Mouse (Mus musculus) hematopoietic stem cell, adult 5-6 weeks (primary cell): ENCODE measurements around the gene Magi3. TPM values are rescaled to one million over a fixed set of nuclear protein-coding genes. Genes with fewer than 3 reads are reported as not detected.

ENCODE experiments used
- ATAC-seq, 2 experiments: fragments of 125-278 bp in 1 of 2; replicated peaks in 1 of 2; 2 replicates each; pipeline ENCODE4 v1.8.0; 2016 to 2017; ENCODE audit warnings: inconsistent platforms in 2 of 2, mild to moderate bottlenecking in 2 of 2, moderate number of reproducible peaks in 2 of 2, low read depth in 1 of 2, moderate TSS enrichment in 1 of 2; ENCODE audit not compliant: low FRiP score in 2 of 2, poor library complexity in 2 of 2, severe bottlenecking in 2 of 2, insufficient read depth in 1 of 2, low TSS enrichment in 1 of 2
- total RNA-seq: library from RNA; stranded (forward); fragments of 172-1452, 232-1000 nt; gene quantifications from 2 replicates; pipeline ENCODE4 v1.2.3, GENCODE M21; 2017

Magi3 gene
- total RNA-seq, 1 experiment from 2014 or later, result 7.2 TPM

DNA sequence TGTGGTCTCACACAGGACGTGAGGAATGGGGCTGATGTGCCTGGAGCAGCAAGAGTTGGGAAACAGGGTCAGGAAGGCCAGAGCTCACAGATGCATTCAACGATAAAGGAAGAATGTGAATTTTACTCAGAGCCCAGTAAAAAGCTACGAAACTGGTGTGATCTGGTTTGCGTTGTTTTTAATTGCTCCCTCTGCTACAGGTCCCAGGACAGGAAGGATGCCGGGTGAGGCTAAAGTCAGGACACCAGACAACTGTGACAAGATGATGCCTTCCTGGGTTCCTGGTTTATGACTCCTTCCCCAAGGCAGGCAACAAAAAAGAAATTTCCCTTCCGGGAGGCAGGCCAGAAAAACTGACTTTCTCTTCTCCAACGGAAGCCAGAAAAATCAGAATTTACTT is 6.6 kb upstream of the Magi3 start:
- no peak for ATAC-seq

- ATAC-seq, result no peak
Observed at GRCm38 (mm10) chr3:104221156-104221555, 982 bp upstream of the Magi3 start.

DNA sequence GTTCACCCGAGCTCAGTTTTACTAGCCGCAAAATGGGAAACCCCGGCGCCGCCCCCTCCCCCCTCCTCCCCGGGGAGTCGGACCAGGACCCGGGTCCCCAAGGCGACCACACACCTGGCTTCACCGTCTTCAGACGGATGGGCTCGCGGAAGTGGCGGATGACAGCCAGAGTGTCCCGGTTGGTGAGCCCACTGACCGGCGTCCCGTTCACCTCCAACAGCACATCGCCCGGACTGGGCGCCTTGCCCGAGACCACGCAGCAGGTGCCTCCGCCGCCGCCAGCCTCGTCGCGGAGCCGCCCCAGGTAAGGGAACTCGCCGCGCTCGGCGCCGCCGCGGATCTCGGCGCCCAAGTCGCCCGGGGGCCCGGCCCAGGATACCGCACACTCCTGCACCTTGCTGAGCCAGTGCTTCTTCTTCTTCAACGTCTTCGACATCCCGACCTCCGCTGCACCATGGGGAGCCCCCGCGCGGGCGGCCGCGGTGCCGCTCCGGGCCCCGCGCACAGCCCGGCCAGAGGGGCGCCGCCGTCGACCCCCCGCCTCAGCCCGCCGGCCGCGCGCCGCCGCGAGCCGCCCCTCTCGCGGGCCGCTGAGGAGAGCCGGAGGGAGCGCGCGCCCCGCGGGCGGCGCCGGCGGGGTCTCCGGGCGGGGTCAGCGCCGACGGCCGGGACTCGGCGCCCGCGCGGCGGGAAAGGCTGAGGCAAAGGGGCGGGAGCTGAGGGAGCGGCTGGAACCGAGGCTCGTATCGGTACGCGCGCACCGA is 461 bp downstream of the Magi3 start:
- no peak for ATAC-seq

DNA sequence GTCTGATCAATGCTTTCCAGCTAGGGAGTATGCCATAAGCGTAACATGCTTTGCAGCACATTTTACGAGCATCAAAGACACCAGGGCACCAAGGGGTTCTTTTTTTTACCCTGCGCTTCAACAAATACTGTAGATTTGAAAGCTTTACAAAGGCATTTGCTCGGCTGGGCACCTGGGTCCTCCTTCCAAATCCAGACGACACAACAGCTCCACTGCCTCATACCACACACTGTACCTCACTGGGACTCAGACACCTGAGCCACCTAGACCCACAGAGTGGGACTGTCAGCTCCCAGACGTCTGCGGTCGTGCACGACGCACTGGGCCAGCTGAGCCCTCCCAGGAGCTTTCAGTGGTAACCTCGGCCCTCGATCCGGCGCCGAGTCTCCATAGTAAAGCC is 1.2 kb downstream of the Magi3 start:
- ATAC-seq, result 0 out of 4 replicates have a peak, but pooled peaks of 1 of the 2 experiments have one; percentile 23

DNA sequence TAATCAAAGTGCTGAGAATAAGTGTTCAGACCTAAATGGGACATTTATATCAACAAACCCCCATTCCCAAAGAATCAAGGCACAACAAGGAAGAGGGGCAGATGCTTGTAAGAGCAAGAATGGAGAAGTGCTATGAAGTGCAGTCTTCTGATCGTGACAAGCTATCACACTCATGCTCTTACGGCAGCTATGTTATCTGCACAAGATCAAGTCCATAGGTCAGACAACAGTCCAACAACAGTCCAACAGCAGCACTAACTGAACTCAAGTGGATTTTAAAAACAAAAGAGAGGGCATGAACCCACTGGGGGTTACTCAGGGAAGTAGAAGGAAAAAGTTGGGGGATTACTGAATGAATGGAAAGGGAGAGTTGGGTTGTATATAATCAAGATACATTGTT is 30.4 kb downstream of the Magi3 start:
- no peak for ATAC-seq

DNA sequence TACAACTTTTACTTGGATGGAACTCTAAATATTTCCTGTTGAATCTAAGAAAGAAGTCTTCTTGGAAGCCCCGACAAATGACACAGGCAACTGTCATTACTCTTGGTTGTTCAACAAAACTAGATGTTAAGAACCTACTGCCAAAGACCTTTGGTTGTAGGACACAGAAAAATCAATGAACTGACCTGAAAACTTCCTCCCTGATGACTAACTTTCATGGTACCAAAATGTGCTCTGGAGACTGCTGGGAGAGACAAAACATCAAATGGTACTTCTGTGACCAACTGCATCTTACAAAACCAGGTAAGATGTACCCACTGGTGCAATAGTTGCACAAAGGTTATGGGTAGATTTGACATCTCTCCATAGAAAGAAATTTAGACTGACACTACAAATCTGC is 30.9 kb downstream of the Magi3 start:
- ATAC-seq, result no peak

- no peak for ATAC-seq
Observed at GRCm38 (mm10) chr3:104184270-104184669, 35.9 kb downstream of the Magi3 start.

DNA sequence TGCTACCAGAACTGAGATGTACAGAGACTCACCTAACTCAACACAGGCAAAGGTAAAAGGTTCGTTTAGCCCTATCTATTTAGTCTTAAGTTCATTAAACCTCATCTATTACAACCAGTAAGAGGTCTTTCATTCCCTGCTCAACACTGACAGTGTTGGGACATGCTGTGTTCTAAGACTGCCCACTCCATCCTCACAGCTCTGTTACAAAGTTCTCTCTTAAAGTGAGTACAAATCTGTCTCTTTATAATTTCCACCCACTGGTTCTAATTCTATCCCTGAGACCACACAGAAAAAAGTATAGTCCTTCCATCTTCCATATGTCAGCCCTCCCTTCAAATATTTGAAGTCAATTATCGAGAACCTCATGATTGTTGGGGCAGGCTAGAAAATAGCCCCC is 36.5 kb downstream of the Magi3 start:
- no peak for ATAC-seq

GRCm38 (mm10) chr3:104182711-104183110 is 37.5 kb downstream of the Magi3 start:
- ATAC-seq, result no peak

DNA sequence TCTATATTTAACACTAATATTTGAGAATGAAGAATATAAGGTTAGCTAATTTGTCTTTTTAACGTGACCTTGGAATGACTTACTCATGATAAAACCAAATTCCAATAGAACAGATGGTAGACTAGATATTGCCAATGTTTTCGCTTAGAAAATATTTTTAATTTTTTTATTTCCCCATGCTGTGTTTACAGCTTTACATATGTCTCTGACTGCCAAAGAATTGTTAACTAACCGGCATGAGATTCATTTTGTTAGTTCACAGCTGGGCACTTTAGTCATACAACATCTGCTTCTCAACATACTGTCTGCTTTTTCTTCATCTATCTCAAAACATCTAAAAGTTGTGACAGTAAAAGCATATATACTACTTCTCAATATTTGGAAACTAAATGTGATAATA is 58.8 kb downstream of the Magi3 start:
- ATAC-seq, result no peak

GRCm38 (mm10) chr3:104160603-104161002 is 59.6 kb downstream of the Magi3 start:
- ATAC-seq, result no peak

DNA sequence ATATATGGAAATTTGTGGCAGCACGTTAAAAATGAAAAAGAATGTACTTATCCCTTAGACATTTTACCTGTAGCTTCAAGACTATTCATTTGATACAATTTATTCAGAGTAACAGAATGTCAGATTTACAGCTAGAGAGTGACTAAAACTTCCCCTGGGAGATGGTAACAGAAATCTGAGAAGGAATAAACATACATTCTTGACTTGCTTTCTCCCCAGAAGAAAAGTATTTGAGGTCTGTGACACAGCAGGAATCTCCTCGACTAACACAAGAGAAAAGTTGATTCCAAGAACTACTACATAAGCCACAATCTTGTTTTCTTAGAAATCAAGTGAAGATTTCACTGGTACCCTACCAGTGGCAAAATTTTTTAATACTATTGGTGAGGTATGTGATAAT is 70.0 kb downstream of the Magi3 start:
- ATAC-seq, result no peak

GRCm38 (mm10) chr3:104142376-104142775 is 77.8 kb downstream of the Magi3 start:
- no peak for ATAC-seq

DNA sequence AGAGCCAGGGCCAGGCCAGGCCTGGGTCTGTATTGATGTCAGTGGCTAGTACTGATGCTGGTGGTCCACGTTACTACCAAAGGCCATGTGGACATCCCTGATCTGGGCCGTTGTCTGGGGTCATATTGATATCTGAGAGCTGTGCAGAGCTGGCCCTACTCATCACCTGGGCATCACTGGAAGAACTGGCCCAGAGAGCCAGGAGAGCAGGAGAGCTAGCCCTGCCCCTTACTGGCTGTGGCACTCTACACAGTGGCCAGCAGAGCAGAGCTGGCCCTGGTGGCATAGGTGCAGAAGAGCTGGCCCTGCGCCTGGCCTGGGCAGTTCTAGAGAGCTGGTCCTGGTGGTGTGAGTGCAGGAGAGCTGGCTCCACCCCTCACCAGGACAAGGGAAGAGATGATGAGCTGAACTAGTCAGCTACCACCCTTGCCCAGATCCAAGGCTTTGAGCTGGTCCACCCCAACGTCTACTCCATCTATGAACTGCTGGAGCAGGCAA is 81.2 kb downstream of the Magi3 start:
- no peak for ATAC-seq

GRCm38 (mm10) chr3:104125628-104126027 is 94.5 kb downstream of the Magi3 start:
- no peak for ATAC-seq

DNA sequence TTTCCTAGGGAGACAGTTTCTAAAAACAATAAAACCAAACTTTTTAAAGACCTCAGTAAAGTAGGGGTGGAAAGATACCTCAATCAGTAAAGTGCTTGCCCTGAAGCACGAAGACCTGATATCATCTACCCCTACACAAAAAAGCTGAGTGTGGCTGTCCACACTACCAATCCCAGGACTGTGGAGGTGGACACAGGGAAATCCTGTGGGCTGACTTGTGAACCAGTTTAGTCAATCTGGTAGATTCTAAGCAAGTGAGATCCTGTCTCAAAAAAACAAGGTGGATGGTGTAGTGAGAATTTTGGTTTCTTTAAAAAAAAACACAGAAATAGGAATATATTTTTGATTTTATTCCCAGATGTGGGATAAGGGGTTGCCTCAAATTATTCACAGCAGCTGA is 96.3 kb downstream of the Magi3 start:
- no peak for ATAC-seq

- ATAC-seq, result no peak
Observed at GRCm38 (mm10) chr3:104109478-104109877, 110.7 kb downstream of the Magi3 start.

GRCm38 (mm10) chr3:104104942-104105341 is 115.2 kb downstream of the Magi3 start:
- ATAC-seq, result peak in 1 of 2 experiments; percentile 46; a peak in 2 of 4 replicates

DNA sequence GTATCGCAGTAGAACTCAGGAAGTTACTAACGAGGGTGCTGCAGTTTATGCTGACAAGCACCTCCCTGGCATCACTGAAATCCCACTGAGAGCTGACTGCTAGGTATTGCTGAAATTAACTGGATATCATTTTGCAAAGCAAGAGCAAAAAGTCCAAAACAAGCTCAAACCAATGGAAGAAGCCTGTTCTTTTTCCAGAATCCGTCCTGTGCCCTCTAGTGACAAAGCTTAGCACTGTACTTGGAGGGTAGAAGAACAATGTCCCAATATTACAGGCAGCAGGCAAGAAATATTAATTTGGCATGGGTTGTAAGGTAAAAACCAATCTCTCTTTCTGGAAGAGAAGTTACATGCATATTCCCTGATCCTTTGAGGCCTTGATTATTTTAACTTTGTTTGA is 118.5 kb downstream of the Magi3 start:
- ATAC-seq, result no peak
